Mouse (Mus musculus): ENCODE measurements around the gene Camsap3. TPM values are rescaled to one million over a fixed set of nuclear protein-coding genes. Genes with fewer than 3 reads are reported as not detected.

Camsap3 gene
- total and polyA plus RNA-seq, 3 experiments, result 0.36 to 0.51 TPM; not detected in 1

- H3K27ac ChIP-seq (ENCODE audit: insufficient read depth, low read depth), result no peak overlapping the region
- H3K27me3 ChIP-seq (replicated peaks), result peaks cover 12% of the 10 kb centered on the region
- no peaks in the 10 kb centered on the region for H3K36me3 ChIP-seq (replicated peaks in 1 of 2; ENCODE audit: control insufficient read depth in 1 of 2, insufficient read depth in 1 of 2, low read length in 1 of 2)
- in situ Hi-C loops (cut with MboI; ENCODE audit: low pct_ligation_motif_present, low pct_unique_long_range_greater_than_20kb, low sequenced_read_pairs) (loop anchor here (10.0 kb wide), 1 partner anchor 55 kb away; the partner anchor contains the start of genes Pcp2, Pet100 and Xab2), dilution Hi-C loops (cut with MboI; ENCODE audit: extremely low pct_ligation_motif_present, extremely low pct_unique_long_range_greater_than_20kb, low sequenced_read_pairs) (no loop called here)
- H3K4me3 ChIP-seq (replicated peaks in 1 of 3; ENCODE audit: low read depth in 2 of 3, low read length in 2 of 3, poor library complexity in 1 of 3), result no peak overlapping the region
- H3K9me3 ChIP-seq (replicated peaks; ENCODE audit: low read length), result no peaks in the 10 kb centered on the region
- no peak for DNase-seq (ENCODE audit: extremely low read depth)
- H3K79me2 ChIP-seq (replicated peaks; ENCODE audit: control insufficient read depth, extremely low read depth, insufficient read depth, poor library complexity, severe bottlenecking), result no peaks in the 10 kb centered on the region
- TF ChIP-seq SIN3A (IDR thresholded peaks at IDR 0.05; ENCODE audit: low read length) (no peak), NRF1 (IDR thresholded peaks at IDR 0.05; ENCODE audit: low read depth, low read length) (no peak), MEF2A (IDR thresholded peaks at IDR 0.05; ENCODE audit: borderline replicate concordance, low read depth, low read length) (no peak), ZMIZ1 (IDR thresholded peaks at IDR 0.05; ENCODE audit: low read depth, low read length) (no peak), TCF12 (IDR thresholded peaks at IDR 0.05; ENCODE audit: low read depth, low read length) (no peak)
- no peak overlapping the region for H3K9ac ChIP-seq (ENCODE audit: insufficient read depth, low read depth)
- H3K4me2 ChIP-seq (ENCODE audit: insufficient read depth, low read depth, poor library complexity, severe bottlenecking), result no peak overlapping the region
- H3K4me1 ChIP-seq (ENCODE audit: control insufficient read depth in 1 of 2, insufficient read depth in 2 of 2), result peaks cover 0 to 5% of the 10 kb centered on the region in 2 experiments; a peak in 2 of 4 replicates
Measured at GRCm38 (mm10) chr8:3569784-3570183, 17.3 kb upstream of the Camsap3 start.

- TF ChIP-seq ZNF384 (IDR thresholded peaks at IDR 0.05; ENCODE audit: low read depth, low read length) (no peak), IRF4 (IDR thresholded peaks at IDR 0.05; ENCODE audit: low read depth, low read length) (no peak), JUN (IDR thresholded peaks at IDR 0.05; ENCODE audit: insufficient read depth, low read depth, low read length) (no peak), POLR2A (IDR thresholded peaks at IDR 0.05; ENCODE audit: low read depth, low read length) (no peak), GABPA (IDR thresholded peaks at IDR 0.05; ENCODE audit: insufficient replicate concordance, low read depth, low read length) (no peak), JUND (conservative IDR thresholded peaks at IDR 0.05; ENCODE audit: low read depth, low read length) (no peak), PAX5 (IDR thresholded peaks at IDR 0.05; ENCODE audit: low read length) (no peak), TBP (conservative IDR thresholded peaks at IDR 0.05; ENCODE audit: low read depth, low read length) (no peak), MYC (IDR thresholded peaks at IDR 0.05; ENCODE audit: low read depth, low read length) (no peak), RAD21 (IDR thresholded peaks at IDR 0.05; ENCODE audit: low read depth, low read length) (no peak), ZKSCAN1 (IDR thresholded peaks at IDR 0.05; ENCODE audit: borderline replicate concordance, low read depth, low read length) (no peak), HCFC1 (IDR thresholded peaks at IDR 0.05; ENCODE audit: low read depth, low read length) (no peak), POLR2AphosphoS2 (IDR thresholded peaks at IDR 0.05; ENCODE audit: low read depth, low read length) (no peak), USF2 (conservative IDR thresholded peaks at IDR 0.05; ENCODE audit: low read depth, low read length) (no peak), CHD2 (IDR thresholded peaks at IDR 0.05; ENCODE audit: low read length) (no peak)
- in situ Hi-C loops (cut with MboI; ENCODE audit: low pct_ligation_motif_present, low pct_unique_long_range_greater_than_20kb, low sequenced_read_pairs) (loop anchor here (10.0 kb wide), 1 partner anchor 50 kb away; the partner anchor contains the start of genes Pcp2, Pet100 and Xab2), dilution Hi-C loops (cut with MboI; ENCODE audit: extremely low pct_ligation_motif_present, extremely low pct_unique_long_range_greater_than_20kb, low sequenced_read_pairs) (no loop called here)
- H3K4me2 ChIP-seq (ENCODE audit: insufficient read depth, low read depth, poor library complexity, severe bottlenecking), result no peak overlapping the region
- peaks cover 18% of the 10 kb centered on the region for H3K27me3 ChIP-seq (replicated peaks)
- no peak overlapping the region for H3K27ac ChIP-seq (ENCODE audit: insufficient read depth, low read depth)
- no peak for DNase-seq (ENCODE audit: extremely low read depth)
- no peak overlapping the region for H3K9ac ChIP-seq (ENCODE audit: insufficient read depth, low read depth)
- H3K4me3 ChIP-seq (replicated peaks in 1 of 3; ENCODE audit: low read depth in 2 of 3, low read length in 2 of 3, poor library complexity in 1 of 3), result no peak overlapping the region
- no peaks in the 10 kb centered on the region for H3K36me3 ChIP-seq (replicated peaks in 1 of 2; ENCODE audit: control insufficient read depth in 1 of 2, insufficient read depth in 1 of 2, low read length in 1 of 2)
- 0 out of 4 replicates have a peak, but pooled peaks cover 0 to 4% of the 10 kb centered on the region in 2 experiments for H3K4me1 ChIP-seq (ENCODE audit: control insufficient read depth in 1 of 2, insufficient read depth in 2 of 2)
- no peaks in the 10 kb centered on the region for H3K79me2 ChIP-seq (replicated peaks; ENCODE audit: control insufficient read depth, extremely low read depth, insufficient read depth, poor library complexity, severe bottlenecking)
- H3K9me3 ChIP-seq (replicated peaks; ENCODE audit: low read length), result no peaks in the 10 kb centered on the region
Measured at GRCm38 (mm10) chr8:3574546-3574945, 12.5 kb upstream of the Camsap3 start.
